Mouse (Mus musculus): Measurements from ENCODE around the gene Alox8. TPM values are rescaled to one million over a fixed set of nuclear protein-coding genes. Genes with fewer than 3 reads are reported as not detected.

Gene Alox8
- polyA plus RNA-seq, 1 experiment = 0.05 TPM

DNA sequence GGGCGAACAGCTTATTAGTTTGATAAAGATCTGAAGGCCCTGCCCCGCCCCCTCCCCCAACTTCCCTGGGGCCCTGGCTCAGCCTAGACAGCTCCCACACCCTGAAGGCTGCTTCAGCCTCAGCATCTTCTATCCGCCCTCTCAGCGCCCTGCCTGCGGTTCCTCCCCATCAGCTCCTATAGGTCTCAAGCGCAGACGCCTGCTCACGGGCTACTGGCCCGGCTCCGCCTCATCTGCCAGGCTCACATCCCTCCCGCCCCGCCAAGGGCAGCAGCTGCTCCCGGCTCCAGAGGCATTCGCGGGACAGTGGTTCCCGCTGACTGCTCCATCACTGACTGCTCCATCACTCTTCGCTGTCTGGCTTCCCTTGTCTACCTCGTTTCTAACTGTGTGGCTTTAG lies 40.8 kb downstream of the Alox8 start, which contains the start of gene Alox12b:
Alox12b (plus strand) TSS at position 190 of the 400 bp plus-strand sequence.
- no peaks in the 10 kb centered on the region for H3K27me3 ChIP-seq (ENCODE audit: control insufficient read depth, insufficient read depth, low read length)
- peaks cover 5% of the 10 kb centered on the region for H3K4me1 ChIP-seq (ENCODE audit: control insufficient read depth, insufficient read depth, low read length)
- H3K36me3 ChIP-seq (ENCODE audit: control insufficient read depth, insufficient read depth, low read length) = no peaks in the 10 kb centered on the region
- no peak for TF ChIP-seq CTCF (IDR thresholded peaks at IDR 0.05; ENCODE audit: control insufficient read depth, insufficient read depth, insufficient replicate concordance, low read depth, low read length)
- no peak for TF ChIP-seq POLR2A (IDR thresholded peaks at IDR 0.05; ENCODE audit: control insufficient read depth, low read depth, low read length)
- no peak within 1 kb of the TSS for H3K27ac ChIP-seq (ENCODE audit: control insufficient read depth, insufficient read depth, low read depth, low read length)
- peak within 1 kb of the TSS; percentile 17; the same call in 1 of the 2 replicates for H3K4me3 ChIP-seq (ENCODE audit: control insufficient read depth, low read depth, low read length)

DNA sequence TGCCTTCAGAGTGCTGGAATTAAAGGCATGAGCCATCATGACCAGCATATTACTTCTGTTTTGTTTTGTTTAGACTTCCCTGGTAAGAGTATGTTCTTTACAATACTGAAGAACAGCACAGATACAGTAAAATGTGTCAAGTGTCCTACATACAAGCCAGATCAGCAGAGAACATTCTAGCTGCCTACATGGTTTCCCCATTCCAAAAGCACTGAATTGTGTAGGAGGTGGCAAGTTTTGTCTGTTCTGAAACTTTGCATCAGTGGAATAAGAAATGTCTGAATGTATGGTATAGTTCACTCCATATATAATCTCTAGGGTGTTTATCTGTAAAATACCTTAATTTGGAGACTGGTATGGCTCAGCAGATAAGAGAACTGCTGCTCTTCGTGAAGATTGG lies 42.3 kb downstream of the Alox8 start:
- Histone ChIP-seq H3K4me3 (ENCODE audit: control insufficient read depth, low read depth, low read length) (no peak overlapping the region), H3K27ac (ENCODE audit: control insufficient read depth, insufficient read depth, low read depth, low read length) (no peak overlapping the region), H3K4me1 (ENCODE audit: control insufficient read depth, insufficient read depth, low read length) (peaks cover 5% of the 10 kb centered on the region), H3K36me3 (ENCODE audit: control insufficient read depth, insufficient read depth, low read length) (no peaks in the 10 kb centered on the region), H3K27me3 (ENCODE audit: control insufficient read depth, insufficient read depth, low read length) (no peaks in the 10 kb centered on the region)
- TF ChIP-seq CTCF (IDR thresholded peaks at IDR 0.05; ENCODE audit: control insufficient read depth, insufficient read depth, insufficient replicate concordance, low read depth, low read length) (no peak), POLR2A (IDR thresholded peaks at IDR 0.05; ENCODE audit: control insufficient read depth, low read depth, low read length) (no peak)

DNA sequence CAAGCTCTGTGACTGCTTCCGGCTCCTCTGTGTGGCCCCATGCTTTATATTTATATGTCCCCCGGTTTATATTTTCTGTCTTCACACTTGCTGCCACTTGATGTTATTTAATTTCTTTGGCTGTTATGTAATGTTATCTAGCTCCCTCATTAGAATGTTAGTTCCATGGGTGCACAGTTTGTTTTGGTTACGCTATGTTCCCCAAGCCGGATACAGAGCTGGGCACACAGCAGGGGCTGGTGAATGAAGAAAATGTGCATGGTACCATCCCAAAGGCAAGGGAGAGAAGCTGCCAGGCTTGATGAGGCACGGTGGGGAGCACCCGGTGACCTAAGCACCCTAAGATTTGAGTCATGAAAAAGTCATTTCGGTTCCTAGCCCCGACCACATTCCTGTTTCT lies 43.8 kb downstream of the Alox8 start:
- Histone ChIP-seq H3K36me3 (ENCODE audit: control insufficient read depth, insufficient read depth, low read length) (no peaks in the 10 kb centered on the region), H3K27me3 (ENCODE audit: control insufficient read depth, insufficient read depth, low read length) (no peaks in the 10 kb centered on the region), H3K27ac (ENCODE audit: control insufficient read depth, insufficient read depth, low read depth, low read length) (no peak overlapping the region), H3K4me1 (ENCODE audit: control insufficient read depth, insufficient read depth, low read length) (peaks cover 5% of the 10 kb centered on the region), H3K4me3 (ENCODE audit: control insufficient read depth, low read depth, low read length) (no peak overlapping the region)
- TF ChIP-seq POLR2A (IDR thresholded peaks at IDR 0.05; ENCODE audit: control insufficient read depth, low read depth, low read length) = no peak
- TF ChIP-seq CTCF (IDR thresholded peaks at IDR 0.05; ENCODE audit: control insufficient read depth, insufficient read depth, insufficient replicate concordance, low read depth, low read length) = no peak

DNA sequence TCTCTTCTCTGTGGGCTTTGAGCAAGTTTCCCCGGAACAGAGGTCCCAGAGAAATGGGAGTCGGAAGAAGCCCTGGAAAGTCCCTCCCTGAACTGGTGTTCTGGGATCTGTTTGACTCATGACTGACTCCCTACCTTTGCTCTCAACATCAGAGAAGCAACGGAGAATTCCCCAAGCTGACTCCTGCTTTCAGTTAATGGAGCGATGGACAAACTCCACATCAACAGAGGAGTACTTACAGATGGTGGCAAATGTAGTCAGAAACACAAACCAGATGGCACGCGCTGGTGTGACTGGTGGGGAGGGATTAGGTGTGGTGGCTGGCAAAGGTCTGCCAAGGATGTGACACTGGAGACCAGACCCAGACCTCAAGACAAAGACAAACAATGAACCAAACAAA lies 46.6 kb downstream of the Alox8 start:
- no peak for TF ChIP-seq POLR2A (IDR thresholded peaks at IDR 0.05; ENCODE audit: control insufficient read depth, low read depth, low read length)
- no peak for TF ChIP-seq CTCF (IDR thresholded peaks at IDR 0.05; ENCODE audit: control insufficient read depth, insufficient read depth, insufficient replicate concordance, low read depth, low read length)
- H3K27ac ChIP-seq (ENCODE audit: control insufficient read depth, insufficient read depth, low read depth, low read length) = no peak overlapping the region
- H3K36me3 ChIP-seq (ENCODE audit: control insufficient read depth, insufficient read depth, low read length) = no peaks in the 10 kb centered on the region
- H3K4me1 ChIP-seq (ENCODE audit: control insufficient read depth, insufficient read depth, low read length) = no peaks in the 10 kb centered on the region
- H3K4me3 ChIP-seq (ENCODE audit: control insufficient read depth, low read depth, low read length) = no peak overlapping the region
- no peaks in the 10 kb centered on the region for H3K27me3 ChIP-seq (ENCODE audit: control insufficient read depth, insufficient read depth, low read length)

DNA sequence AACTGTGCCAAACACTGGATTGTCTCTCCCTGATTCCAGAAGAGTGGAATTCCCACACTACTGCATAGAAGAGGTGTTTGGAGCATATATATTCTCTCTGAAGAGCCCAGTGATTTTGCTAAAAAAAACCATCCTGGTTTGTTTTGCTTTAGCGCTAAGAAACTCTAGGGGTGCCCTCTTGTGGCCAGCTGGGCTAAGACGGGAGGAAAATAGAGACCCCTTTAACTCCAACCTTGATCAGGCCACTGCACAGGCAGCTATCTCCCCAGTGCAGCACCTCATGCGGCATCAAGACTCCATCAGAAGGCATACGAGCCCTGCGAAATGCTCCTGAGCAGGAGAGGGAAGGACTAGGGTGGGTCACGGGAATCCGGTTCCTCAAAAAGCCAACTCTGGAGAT lies 47.2 kb downstream of the Alox8 start:
- no peak overlapping the region for H3K4me3 ChIP-seq (ENCODE audit: control insufficient read depth, low read depth, low read length)
- TF ChIP-seq CTCF (IDR thresholded peaks at IDR 0.05; ENCODE audit: control insufficient read depth, insufficient read depth, insufficient replicate concordance, low read depth, low read length) = 0 out of 2 replicates have a peak, but pooled peaks have one; percentile 22
- no peak for TF ChIP-seq POLR2A (IDR thresholded peaks at IDR 0.05; ENCODE audit: control insufficient read depth, low read depth, low read length)
- no peaks in the 10 kb centered on the region for H3K36me3 ChIP-seq (ENCODE audit: control insufficient read depth, insufficient read depth, low read length)
- H3K4me1 ChIP-seq (ENCODE audit: control insufficient read depth, insufficient read depth, low read length) = no peaks in the 10 kb centered on the region
- H3K27ac ChIP-seq (ENCODE audit: control insufficient read depth, insufficient read depth, low read depth, low read length) = no peak overlapping the region
- H3K27me3 ChIP-seq (ENCODE audit: control insufficient read depth, insufficient read depth, low read length) = no peaks in the 10 kb centered on the region

DNA sequence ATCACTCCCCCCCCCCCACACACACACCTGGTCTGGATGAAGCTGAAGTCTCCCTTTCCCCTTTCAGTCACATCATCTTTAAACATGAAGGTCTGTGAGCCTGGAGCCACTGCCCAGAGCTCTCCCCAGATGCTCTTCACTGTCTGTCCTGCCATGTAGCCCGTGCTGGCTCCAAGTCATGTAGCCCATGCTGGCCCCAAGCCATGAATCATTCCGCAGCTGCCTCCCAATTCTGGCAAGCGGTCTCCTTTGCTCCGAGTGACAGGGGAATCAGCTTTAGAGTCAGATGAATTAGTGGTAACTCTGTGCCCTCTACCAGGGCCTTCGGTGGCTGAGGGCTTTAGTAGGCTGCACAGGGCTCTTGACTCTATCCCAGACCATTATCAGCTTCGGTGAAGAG lies 47.9 kb downstream of the Alox8 start:
- Histone ChIP-seq H3K36me3 (ENCODE audit: control insufficient read depth, insufficient read depth, low read length) (no peaks in the 10 kb centered on the region), H3K27ac (ENCODE audit: control insufficient read depth, insufficient read depth, low read depth, low read length) (peak overlapping the region; percentile 34; the same call in 1 of the 2 replicates), H3K4me3 (ENCODE audit: control insufficient read depth, low read depth, low read length) (no peak overlapping the region), H3K27me3 (ENCODE audit: control insufficient read depth, insufficient read depth, low read length) (no peaks in the 10 kb centered on the region), H3K4me1 (ENCODE audit: control insufficient read depth, insufficient read depth, low read length) (no peaks in the 10 kb centered on the region)
- no peak for TF ChIP-seq CTCF (IDR thresholded peaks at IDR 0.05; ENCODE audit: control insufficient read depth, insufficient read depth, insufficient replicate concordance, low read depth, low read length)
- no peak for TF ChIP-seq POLR2A (IDR thresholded peaks at IDR 0.05; ENCODE audit: control insufficient read depth, low read depth, low read length)

DNA sequence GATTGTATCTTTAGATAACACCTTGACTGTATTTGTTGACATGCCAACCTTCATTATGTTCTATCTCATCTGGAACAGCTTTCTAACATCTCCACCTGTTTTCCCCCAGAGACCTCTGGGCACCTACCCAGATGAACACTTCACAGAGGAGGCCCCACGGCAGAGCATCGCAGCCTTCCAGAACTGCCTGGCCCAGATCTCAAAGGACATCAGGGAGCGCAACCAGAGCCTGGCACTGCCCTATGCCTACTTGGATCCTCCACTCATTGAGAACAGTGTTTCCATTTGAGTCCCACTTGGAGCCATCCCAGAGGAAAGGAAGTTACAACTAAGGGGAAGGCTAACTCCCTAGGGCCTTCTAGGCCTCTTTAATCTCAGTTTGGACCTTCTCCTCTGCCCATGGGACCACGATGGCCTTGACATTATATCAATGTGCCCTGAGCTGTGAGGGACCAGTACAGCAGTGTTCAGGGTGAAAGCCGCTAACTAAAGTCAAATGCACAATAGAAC lies 49.1 kb downstream of the Alox8 start:
- Histone ChIP-seq H3K4me3 (ENCODE audit: control insufficient read depth, low read depth, low read length) (no peak overlapping the region), H3K27ac (ENCODE audit: control insufficient read depth, insufficient read depth, low read depth, low read length) (0 out of 2 replicates have a peak overlapping the region, but pooled peaks have one; percentile 2), H3K4me1 (ENCODE audit: control insufficient read depth, insufficient read depth, low read length) (no peaks in the 10 kb centered on the region), H3K36me3 (ENCODE audit: control insufficient read depth, insufficient read depth, low read length) (no peaks in the 10 kb centered on the region), H3K27me3 (ENCODE audit: control insufficient read depth, insufficient read depth, low read length) (no peaks in the 10 kb centered on the region)
- no peak for TF ChIP-seq POLR2A (IDR thresholded peaks at IDR 0.05; ENCODE audit: control insufficient read depth, low read depth, low read length)
- TF ChIP-seq CTCF (IDR thresholded peaks at IDR 0.05; ENCODE audit: control insufficient read depth, insufficient read depth, insufficient replicate concordance, low read depth, low read length) = no peak
